Mouse (Mus musculus) heart, postnatal 10 days (tissue): ENCODE measurements around the gene Efl1. TPM values are rescaled to one million over a fixed set of nuclear protein-coding genes. Genes with fewer than 3 reads are reported as not detected.

Source experiments
- DNase-seq, 2 experiments: peaks; one replicate each; pipeline ENCODE4 v3.0.0; 2021
- intact Hi-C: fragments of 180-260 bp; cut with DNase I; formaldehyde crosslinking; loops from one replicate; pipeline ENCODE4 v1.15.1; 2025
- total RNA-seq, 2 experiments: library from RNA; stranded (reverse); gene quantifications; 2 replicates each; pipeline ENCODE4 v1.2.3; 2021

Efl1 gene
- total RNA-seq, result 10 to 100 TPM; 13.4 to 14.0 TPM

- intact Hi-C loops, result no loop called here
- peak; percentile 94 to 96 for DNase-seq
Observed at GRCm38 (mm10) chr7:82648353-82649080, at the start of gene Efl1, which contains the start of gene Saxo2. Gene Efl1 (plus strand): TSS chr7:82648614. Gene Saxo2 (minus strand): TSS chr7:82648528.

DNA sequence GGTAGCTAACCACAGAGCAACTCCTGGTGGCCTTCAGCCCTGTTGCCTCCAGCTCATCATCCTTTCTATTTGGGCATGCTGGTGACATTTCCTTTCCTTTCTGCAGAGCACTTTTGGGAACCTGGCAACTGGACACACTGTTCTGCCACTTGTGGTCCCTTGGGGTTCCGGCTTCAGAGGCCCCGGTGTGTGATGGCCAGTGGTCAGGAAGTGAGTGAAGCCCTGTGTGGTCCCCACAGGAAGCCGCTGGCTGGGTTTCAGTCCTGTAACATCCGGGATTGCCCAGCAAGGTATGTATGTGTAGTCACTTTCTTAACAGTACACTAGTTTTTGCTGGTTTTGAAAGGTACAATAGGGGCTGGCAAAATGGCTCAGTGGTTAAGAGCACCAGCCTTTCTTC, 46.4 kb upstream of the Efl1 start:
- intact Hi-C loops, result loop anchor here (10.0 kb wide), 1 partner anchor 267 kb away; the partner anchor contains the start of gene Adamtsl3
- DNase-seq, result no peak

DNA sequence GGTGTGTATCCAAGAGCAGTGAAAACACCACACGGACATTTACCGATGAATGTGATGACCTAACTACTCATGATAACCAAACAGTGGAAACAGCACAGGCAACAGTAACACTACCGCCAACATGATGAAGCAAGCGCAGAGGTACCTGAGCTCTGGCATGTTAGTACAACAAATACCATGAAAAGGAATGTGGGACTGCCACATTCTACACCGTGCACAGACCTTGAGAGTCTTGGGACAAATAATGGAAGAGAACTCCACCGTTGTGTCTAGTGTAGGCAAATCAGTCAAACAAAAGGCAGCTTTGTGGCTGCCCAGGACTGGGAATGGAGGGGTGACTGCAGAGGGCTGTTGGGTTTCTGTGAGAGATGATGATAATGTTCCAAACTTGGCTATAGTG, 43.0 kb upstream of the Efl1 start:
- DNase-seq, result no peak
- intact Hi-C loops, result loop anchor here (5.0 to 10.0 kb wide), 2 partner anchors 103 to 271 kb away; partner anchors contain the start of gene Adamtsl3

DNA sequence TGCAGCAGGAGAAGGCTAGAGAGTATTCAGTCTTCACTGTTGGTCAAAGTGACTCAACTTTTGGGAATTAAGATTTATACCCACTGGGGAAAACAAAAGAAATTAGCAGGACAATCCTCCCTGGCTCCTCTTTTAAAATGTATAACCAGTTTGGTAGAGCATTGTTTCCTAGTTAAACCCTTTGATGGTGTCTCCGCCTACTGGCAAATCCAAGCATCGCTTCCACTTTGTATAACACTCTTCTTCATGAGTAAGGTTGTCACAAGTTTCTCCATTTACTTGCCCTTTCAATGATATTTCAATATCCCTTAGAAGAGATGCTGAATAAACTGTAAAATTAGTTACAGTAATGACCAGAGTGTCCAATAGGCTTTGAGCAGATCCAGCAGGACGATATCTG, 38.8 kb upstream of the Efl1 start:
- intact Hi-C loops, result loop anchor here (1.0 to 10.0 kb wide), 3 partner anchors 107 to 335 kb away; partner anchors contain the start of gene Adamtsl3
- DNase-seq, result peak in 1 of 2 experiments; percentile 32

- DNase-seq, result peak; percentile 60 to 68
- intact Hi-C loops, result no loop called here
Observed at GRCm38 (mm10) chr7:82625342-82625741, 23.1 kb upstream of the Efl1 start.

DNA sequence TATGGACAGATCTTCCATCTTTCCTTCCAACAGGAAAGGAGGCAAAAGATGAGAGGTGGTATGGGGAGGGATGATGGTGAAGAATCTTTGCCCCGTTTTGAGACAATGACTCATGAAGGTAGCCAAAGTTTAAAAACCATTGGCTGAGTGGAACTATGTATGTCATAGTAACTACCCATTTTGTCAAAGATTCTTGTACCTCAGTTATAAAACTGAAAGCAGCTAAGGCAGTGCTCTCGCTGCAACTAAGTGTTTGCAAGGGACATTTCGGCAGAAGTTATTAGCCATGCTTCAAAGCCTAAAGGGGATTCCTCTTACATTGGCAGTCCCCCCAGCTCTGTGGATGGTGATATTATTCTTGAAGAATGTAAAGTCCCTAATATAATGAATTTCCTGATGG, 1.2 kb upstream of the Efl1 start:
- intact Hi-C loops, result no loop called here
- no peak for DNase-seq

DNA sequence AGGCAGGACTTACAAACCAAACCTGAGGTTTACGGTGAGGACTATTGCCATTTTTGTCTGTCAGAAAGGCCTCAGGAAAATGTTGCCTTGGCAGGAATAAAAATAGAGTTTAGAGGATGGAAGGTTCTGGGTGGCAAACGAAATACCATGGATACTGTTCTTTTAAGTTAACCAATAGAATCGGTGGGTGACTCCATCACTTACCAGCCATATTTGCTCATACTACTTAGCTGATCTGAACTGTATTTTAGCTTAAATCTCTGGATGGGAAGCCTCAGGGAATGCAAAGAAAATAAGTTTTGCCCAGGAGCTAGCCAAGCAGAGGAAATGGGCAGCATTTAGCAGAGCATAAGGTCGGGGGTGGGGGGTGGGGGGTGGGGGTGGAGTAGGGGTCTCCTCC, 505 bp upstream of the Efl1 start:
- intact Hi-C loops, result no loop called here
- no peak for DNase-seq

DNA sequence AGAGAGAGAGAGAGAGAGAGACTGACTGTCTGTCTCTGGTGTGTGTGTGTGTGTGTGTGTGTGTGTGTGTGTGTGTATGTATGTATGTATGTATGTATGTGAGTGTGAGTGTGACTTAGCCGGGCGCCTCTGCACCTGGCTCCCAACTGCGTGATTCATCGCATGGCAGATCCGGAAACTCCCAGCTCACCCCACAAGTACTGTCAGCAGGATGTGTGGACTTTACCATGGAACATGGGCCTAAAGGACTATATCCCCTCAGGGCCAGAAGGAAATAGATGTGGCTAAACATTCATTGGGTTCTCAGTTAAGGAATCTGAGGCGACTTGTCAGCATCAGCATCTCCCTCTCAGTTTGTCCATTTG, 649 bp downstream of the Efl1 start:
- no peak for DNase-seq
- intact Hi-C loops, result no loop called here

- intact Hi-C loops, result no loop called here
- peak in 1 of 2 experiments; percentile 11 for DNase-seq
Observed at GRCm38 (mm10) chr7:82664604-82665003, 16.2 kb downstream of the Efl1 start.

DNA sequence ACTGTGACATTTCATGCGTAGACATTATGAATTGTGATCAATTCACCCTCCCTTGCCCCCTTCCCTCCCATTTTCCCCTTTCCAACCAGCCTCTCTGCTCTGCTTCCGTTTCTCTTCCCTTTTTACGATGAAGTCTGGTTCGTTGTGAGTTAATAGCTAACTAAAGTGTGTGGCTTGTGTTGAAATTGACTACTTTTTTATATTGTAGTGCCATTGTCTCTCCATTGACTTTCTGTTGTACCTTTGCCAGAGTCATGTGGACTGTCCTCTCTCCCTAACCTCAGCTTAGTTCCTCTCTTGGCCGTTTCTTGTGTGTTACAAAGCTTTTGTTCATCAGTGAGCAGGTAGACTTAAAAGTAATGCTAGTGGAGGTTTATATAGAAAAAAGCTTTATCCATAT, 27.6 kb downstream of the Efl1 start:
- intact Hi-C loops, result no loop called here
- no peak for DNase-seq

DNA sequence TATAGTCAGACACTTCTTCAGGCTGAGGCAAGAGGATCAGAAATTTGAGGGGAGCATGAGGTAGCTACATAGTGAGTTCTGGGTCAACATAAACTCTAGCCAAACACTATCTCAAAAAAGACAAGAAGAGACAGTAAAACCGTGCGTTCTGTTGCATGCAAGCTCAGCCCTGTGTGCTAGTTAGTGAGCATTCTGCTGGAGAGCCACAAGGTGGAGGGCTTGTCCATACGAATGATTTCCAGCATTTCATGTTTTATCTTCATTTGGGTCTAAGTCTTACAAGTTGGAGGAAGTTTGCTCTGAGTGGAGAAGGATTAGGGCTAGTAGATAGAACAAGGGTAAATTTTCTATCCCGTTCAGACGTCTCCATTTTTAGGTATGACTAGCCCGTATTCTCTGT, 28.4 kb downstream of the Efl1 start:
- intact Hi-C loops, result no loop called here
- DNase-seq, result no peak

DNA sequence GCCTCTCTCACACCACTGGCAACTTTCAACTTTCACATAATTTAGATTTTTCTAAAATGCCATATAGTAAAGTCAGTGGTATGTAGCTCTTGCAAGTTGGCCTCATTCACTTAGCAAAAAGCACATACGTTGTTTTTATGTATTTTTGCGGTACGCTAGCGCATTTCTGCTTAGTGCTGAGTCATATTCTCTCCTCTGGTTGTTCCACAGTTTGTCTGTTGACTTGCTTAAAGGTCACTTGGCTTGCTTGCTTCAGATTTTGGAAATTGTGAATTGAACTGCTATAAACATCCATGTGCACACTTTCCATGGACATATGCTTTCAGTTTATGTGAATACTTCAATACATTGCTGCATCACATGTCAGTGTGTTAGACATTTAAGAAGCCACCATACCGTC, 31.5 kb downstream of the Efl1 start:
- no peak for DNase-seq
- intact Hi-C loops, result no loop called here

- intact Hi-C loops, result no loop called here
- peak; percentile 43 to 49 for DNase-seq
Observed at GRCm38 (mm10) chr7:82688736-82689135, 40.3 kb downstream of the Efl1 start.

DNA sequence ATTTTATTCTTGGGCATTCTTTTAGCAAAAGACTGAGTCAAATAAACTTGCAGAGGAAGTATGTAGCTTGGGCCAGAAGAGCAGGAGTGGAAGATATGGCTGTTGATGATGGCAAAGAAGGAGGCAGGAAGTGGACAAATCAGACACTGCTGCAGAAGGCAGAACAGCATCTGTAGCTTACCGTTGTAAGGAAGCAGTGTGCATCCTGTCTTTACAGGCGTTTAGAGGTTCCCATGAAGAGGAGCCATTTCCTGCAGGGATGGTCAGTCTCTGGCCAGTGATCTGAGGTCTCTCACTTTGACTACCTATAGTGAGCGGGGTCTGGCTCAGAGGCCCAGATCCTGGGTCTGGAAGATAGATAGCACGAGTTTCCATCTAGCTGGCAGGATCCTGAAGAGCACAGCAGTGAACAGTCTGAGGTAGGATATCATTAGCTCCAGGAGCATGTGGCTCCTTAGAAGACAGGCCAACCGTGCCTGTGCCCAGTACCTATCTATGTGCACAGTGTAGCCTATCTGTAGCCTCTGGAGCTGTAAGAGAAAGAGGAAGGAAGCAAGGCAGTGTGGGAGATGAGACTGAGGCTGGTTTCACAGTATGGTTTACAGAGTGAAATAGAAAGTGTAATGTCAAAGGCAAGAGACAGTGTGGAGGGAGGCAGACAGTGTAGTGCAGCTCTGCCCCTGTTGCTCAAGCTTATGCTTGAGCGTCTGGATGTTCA, 42.8 kb downstream of the Efl1 start:
- intact Hi-C loops, result no loop called here
- DNase-seq, result peak in 1 of 2 experiments; percentile 9

DNA sequence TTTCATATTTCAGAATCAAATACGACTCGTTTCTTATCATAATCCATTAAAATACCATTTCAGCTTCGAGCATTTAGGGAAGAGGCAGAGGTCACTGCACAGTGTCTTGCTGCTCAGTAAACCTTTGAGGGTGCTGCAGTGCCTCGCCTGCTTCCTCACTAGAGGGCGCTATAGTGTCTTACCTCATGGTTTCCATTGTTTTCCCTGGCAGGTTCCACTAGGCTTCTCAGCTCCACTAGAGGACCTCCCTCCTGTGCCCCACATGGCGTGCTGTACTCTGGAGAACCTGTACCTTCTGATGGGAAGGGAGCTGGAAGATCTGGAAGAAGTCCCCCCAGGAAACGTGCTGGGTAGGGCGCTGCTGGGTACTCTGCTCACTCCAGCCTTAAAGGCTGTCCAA, 49.3 kb downstream of the Efl1 start:
- intact Hi-C loops, result no loop called here
- no peak for DNase-seq

GRCm38 (mm10) chr7:82698968-82699367, 50.6 kb downstream of the Efl1 start:
- intact Hi-C loops, result no loop called here
- DNase-seq, result no peak

DNA sequence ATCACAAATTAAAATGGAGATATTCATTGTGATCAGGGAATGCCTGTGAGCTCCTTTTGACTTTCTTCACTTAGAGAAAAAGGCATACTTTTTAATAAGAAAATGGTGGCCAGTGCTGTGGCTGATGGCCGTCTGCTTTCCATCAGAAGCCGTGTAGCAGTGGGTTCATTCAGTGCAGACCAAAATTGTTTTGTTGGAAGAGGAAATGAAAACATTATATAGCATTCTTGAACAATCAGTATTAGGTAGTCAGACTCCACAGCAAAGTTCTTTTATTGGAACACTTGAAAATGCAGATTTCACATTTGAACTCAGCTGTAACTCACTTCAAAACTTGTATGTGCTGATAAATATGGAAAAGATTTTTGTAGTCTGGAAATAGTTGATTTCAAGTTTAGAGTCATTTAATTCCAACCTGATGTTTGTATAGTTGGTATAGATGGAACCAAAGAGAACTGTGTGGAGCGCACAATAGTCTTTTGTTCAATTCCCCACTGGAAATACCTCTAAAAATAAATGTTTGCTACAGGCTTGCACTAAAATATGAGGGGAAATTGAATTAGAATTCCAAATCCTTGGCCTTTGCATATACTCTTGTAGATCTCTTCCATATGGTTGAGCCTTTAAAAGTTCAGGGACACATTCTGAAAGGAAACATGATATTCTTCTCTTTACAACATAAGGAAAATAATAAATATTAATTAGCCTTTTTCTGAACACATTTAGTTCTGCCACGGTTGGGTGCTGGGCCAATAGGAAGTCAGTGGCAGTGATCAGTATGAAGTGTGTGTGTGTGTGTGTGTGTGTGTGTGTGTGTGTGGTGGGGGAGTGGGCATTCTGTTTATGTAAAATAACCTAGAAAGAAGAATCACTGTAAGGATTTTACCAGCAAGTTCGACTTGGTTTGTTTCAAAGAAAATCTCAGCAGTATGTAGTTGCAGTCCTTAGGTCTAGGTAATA, 54.2 kb downstream of the Efl1 start:
- intact Hi-C loops, result no loop called here
- DNase-seq, result no peak

GRCm38 (mm10) chr7:82709172-82709571, 60.8 kb downstream of the Efl1 start:
- no peak for DNase-seq
- intact Hi-C loops, result no loop called here

- intact Hi-C loops, result loop anchor here (1.0 to 10.0 kb wide), 4 partner anchors 489 to 959 kb away; no protein-coding TSS in a partner anchor
- DNase-seq, result peak; percentile 61 to 77
Observed at GRCm38 (mm10) chr7:82715210-82715911, 66.9 kb downstream of the Efl1 start.
